Mouse (Mus musculus): ENCODE data around the gene Hpgd. TPM values are rescaled to one million over a fixed set of nuclear protein-coding genes. Genes with fewer than 3 reads are reported as not detected.

Hpgd gene
- polyA plus RNA-seq, 2 experiments = 19.5 to 27.7 TPM

GRCm38 (mm10) chr8:56315189-56315588, 20.8 kb downstream of the Hpgd start:
- H3K27me3 ChIP-seq (ENCODE audit: control insufficient read depth, insufficient read depth, low read length) = no peaks in the 10 kb centered on the region
- H3K4me3 ChIP-seq (replicated peaks; ENCODE audit: low read length) = no peak overlapping the region
- DNase-seq (ENCODE audit: low spot score) = no peak
- H3K4me1 ChIP-seq (ENCODE audit: control insufficient read depth, insufficient read depth, low read length) = no peaks in the 10 kb centered on the region
- H3K9me3 ChIP-seq (ENCODE audit: control insufficient read depth, low read length) = no peaks in the 10 kb centered on the region
- no peak overlapping the region for H3K4me2 ChIP-seq (replicated peaks; ENCODE audit: low read depth, low read length, severe bottlenecking)
- 62% methylated on average over 3 of the region's 3 CpGs for WGBS
- no peak overlapping the region for H3K27ac ChIP-seq (replicated peaks; ENCODE audit: low read depth, low read length)
- TF ChIP-seq POLR2A (IDR thresholded peaks at IDR 0.05; ENCODE audit: borderline replicate concordance, extremely low read depth, insufficient read depth, insufficient read length) = no peak
- no peak for ATAC-seq (ENCODE audit: low FRiP score, low read depth)
- H3K36me3 ChIP-seq (ENCODE audit: control insufficient read depth, insufficient read depth, low read length) = no peaks in the 10 kb centered on the region
- H3K9ac ChIP-seq (ENCODE audit: low read depth, low read length, severe bottlenecking) = no peak overlapping the region

GRCm38 (mm10) chr8:56323276-56323675, 28.9 kb downstream of the Hpgd start:
- no peak overlapping the region for H3K4me2 ChIP-seq (replicated peaks; ENCODE audit: low read depth, low read length, severe bottlenecking)
- 85% methylated on average over 1 of the region's 1 CpGs for WGBS

GRCm38 (mm10) chr8:56327709-56328108, 33.3 kb downstream of the Hpgd start:
- Histone ChIP-seq H3K4me2 (replicated peaks; ENCODE audit: low read depth, low read length, severe bottlenecking) (no peak overlapping the region), H3K27me3 (ENCODE audit: control insufficient read depth, insufficient read depth, low read length) (no peaks in the 10 kb centered on the region), H3K4me3 (replicated peaks; ENCODE audit: low read length) (no peak overlapping the region), H3K4me1 (ENCODE audit: control insufficient read depth, insufficient read depth, low read length) (no peaks in the 10 kb centered on the region), H3K9me3 (ENCODE audit: control insufficient read depth, low read length) (no peaks in the 10 kb centered on the region), H3K36me3 (ENCODE audit: control insufficient read depth, insufficient read depth, low read length) (no peaks in the 10 kb centered on the region), H3K9ac (ENCODE audit: low read depth, low read length, severe bottlenecking) (no peak overlapping the region), H3K27ac (replicated peaks; ENCODE audit: low read depth, low read length) (0 out of 2 replicates have a peak overlapping the region, but pooled peaks have one; percentile 55)
- TF ChIP-seq POLR2A (IDR thresholded peaks at IDR 0.05; ENCODE audit: borderline replicate concordance, extremely low read depth, insufficient read depth, insufficient read length) = no peak
- DNase-seq (ENCODE audit: low spot score) = no peak
- ATAC-seq (ENCODE audit: low FRiP score, low read depth) = no peak
- WGBS = 44% methylated on average over 3 of the region's 3 CpGs

More at GRCm38 (mm10) chr8:56323276-56323675, 28.9 kb downstream of the Hpgd start:
- Histone ChIP-seq H3K9ac (ENCODE audit: low read depth, low read length, severe bottlenecking) (no peak overlapping the region), H3K4me3 (replicated peaks; ENCODE audit: low read length) (no peak overlapping the region), H3K4me1 (ENCODE audit: control insufficient read depth, insufficient read depth, low read length) (no peaks in the 10 kb centered on the region), H3K27ac (replicated peaks; ENCODE audit: low read depth, low read length) (no peak overlapping the region), H3K27me3 (ENCODE audit: control insufficient read depth, insufficient read depth, low read length) (no peaks in the 10 kb centered on the region), H3K36me3 (ENCODE audit: control insufficient read depth, insufficient read depth, low read length) (no peaks in the 10 kb centered on the region), H3K9me3 (ENCODE audit: control insufficient read depth, low read length) (no peaks in the 10 kb centered on the region)
- ATAC-seq (ENCODE audit: low FRiP score, low read depth) (no peak), DNase-seq (ENCODE audit: low spot score) (no peak)
- TF ChIP-seq POLR2A (IDR thresholded peaks at IDR 0.05; ENCODE audit: borderline replicate concordance, extremely low read depth, insufficient read depth, insufficient read length) = no peak

GRCm38 (mm10) chr8:56328130-56328542, 33.8 kb downstream of the Hpgd start:
- ATAC-seq (ENCODE audit: low FRiP score, low read depth) = peak; percentile 62; the same call in 1 of the 2 replicates
- H3K27ac ChIP-seq (replicated peaks; ENCODE audit: low read depth, low read length) = 0 out of 2 replicates have a peak overlapping the region, but pooled peaks have one; percentile 55
- 63% methylated on average over 3 of the region's 3 CpGs for WGBS

GRCm38 (mm10) chr8:56335390-56336000, 41.1 kb downstream of the Hpgd start:
- TF ChIP-seq POLR2A (IDR thresholded peaks at IDR 0.05; ENCODE audit: borderline replicate concordance, extremely low read depth, insufficient read depth, insufficient read length) = no peak
- Histone ChIP-seq H3K27ac (replicated peaks; ENCODE audit: low read depth, low read length) (no peak overlapping the region), H3K9ac (ENCODE audit: low read depth, low read length, severe bottlenecking) (no peak overlapping the region), H3K4me2 (replicated peaks; ENCODE audit: low read depth, low read length, severe bottlenecking) (no peak overlapping the region), H3K4me3 (replicated peaks; ENCODE audit: low read length) (no peak overlapping the region), H3K36me3 (ENCODE audit: control insufficient read depth, insufficient read depth, low read length) (no peaks in the 10 kb centered on the region), H3K4me1 (ENCODE audit: control insufficient read depth, insufficient read depth, low read length) (no peaks in the 10 kb centered on the region), H3K27me3 (ENCODE audit: control insufficient read depth, insufficient read depth, low read length) (no peaks in the 10 kb centered on the region), H3K9me3 (ENCODE audit: control insufficient read depth, low read length) (no peaks in the 10 kb centered on the region)
- WGBS = 73% methylated on average over 9 of the region's 9 CpGs
- no peak for ATAC-seq (ENCODE audit: low FRiP score, low read depth)
- DNase-seq (ENCODE audit: low spot score) = no peak

More at GRCm38 (mm10) chr8:56328130-56328542, 33.8 kb downstream of the Hpgd start:
- Histone ChIP-seq H3K9me3 (ENCODE audit: control insufficient read depth, low read length) (no peaks in the 10 kb centered on the region), H3K27me3 (ENCODE audit: control insufficient read depth, insufficient read depth, low read length) (no peaks in the 10 kb centered on the region), H3K9ac (ENCODE audit: low read depth, low read length, severe bottlenecking) (no peak overlapping the region), H3K36me3 (ENCODE audit: control insufficient read depth, insufficient read depth, low read length) (no peaks in the 10 kb centered on the region), H3K4me2 (replicated peaks; ENCODE audit: low read depth, low read length, severe bottlenecking) (no peak overlapping the region), H3K4me1 (ENCODE audit: control insufficient read depth, insufficient read depth, low read length) (no peaks in the 10 kb centered on the region), H3K4me3 (replicated peaks; ENCODE audit: low read length) (no peak overlapping the region)
- peak; percentile 59 for DNase-seq (ENCODE audit: low spot score)
- no peak for TF ChIP-seq POLR2A (IDR thresholded peaks at IDR 0.05; ENCODE audit: borderline replicate concordance, extremely low read depth, insufficient read depth, insufficient read length)

All from limb, embryonic 14.5 days (tissue).